Mouse (Mus musculus): Measurements from ENCODE around the gene Zyg11b.

Zyg11b gene

DNA sequence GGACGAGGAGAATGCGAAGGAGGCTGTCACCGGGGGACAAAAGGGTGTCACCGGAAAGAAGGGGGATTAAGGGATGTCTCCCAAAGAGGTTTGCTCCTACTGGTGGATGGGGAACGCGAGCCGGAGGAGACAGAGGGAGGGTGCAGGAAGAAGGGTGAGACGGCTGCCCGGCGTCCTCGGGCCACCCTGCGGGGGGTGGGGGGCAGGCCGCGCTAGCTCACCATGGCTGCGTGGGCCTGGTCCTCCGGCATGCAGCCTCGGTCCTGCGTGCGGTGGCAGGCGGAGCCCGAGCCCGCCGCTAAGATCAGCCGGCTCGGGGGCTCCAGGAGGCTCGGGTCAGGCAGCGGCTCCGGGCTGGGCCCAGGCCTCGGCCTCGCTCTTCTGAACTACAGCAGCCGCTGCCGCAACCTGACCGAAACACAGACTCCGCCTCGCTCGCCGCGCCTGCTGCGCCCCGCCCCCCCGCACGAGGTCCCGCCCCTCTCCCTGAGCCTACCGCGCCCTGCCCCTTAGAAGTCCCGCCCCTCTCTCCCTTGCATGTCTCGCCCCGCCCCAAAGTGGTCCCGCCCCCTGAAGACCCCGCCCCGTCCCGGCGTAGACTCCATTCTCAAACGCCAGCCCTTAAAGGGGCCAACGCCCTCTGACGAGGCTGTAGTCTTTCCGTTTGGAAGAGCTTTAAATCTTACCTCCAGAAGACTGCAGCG, at the start of gene Zyg11b:
Gene Zyg11b, minus strand, starts transcription at position 427 of the 704 bp plus-strand sequence.
- peak; percentile 84 for DNase-seq

DNA sequence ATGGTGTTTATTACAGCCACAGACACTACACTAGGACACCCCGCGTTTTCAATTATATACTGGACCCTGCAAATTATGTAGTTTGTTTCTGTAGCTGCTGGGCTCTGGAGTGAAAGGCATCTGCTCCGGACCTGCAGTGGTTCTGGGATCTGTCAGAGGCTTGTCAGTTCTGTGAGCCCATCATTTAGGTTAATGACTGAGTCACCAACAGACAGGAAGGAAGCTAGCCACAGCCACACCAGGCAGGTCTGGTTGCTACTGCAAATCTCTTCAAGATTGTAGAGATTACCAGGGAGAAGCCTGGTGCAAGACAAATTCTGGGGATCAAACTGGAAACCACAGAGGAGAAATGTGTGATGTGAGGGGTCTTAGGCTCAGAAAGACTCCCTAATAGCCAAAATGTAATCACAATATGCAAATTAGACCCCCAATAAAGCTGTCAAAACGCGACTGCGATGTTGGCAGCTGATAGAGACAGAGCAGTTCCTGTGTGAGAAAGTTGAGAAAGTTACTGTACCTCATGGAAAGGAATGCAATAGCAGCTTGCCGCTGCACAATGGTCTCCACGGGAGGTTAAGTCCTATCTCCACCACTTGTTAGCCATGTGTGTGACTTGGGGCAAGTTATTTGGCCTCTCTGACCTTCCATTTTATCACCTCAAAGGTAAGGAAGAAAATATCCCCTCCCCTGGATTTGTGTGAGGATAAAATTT, 49.1 kb upstream of the Zyg11b start:
- no peak for DNase-seq

DNA sequence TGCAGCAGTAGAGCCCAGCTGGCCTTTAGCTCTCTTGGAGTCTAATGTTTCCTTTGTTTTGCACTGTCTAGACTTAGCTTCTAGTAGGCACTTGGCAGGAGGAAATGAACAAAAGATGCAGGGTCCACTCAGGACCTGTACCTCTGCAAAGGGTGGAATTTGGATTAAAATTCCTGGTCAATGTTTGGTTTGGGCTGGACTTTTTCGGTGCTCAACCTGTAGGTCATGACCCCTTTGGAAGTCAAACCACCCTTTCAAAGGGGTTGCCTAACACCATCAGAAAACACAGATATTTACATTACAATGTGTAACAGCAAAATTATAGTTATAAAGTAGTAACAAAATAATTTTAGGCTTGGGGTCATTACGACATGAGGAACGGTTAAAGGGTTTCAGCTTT, 48.2 kb upstream of the Zyg11b start:
- DNase-seq = no peak

DNA sequence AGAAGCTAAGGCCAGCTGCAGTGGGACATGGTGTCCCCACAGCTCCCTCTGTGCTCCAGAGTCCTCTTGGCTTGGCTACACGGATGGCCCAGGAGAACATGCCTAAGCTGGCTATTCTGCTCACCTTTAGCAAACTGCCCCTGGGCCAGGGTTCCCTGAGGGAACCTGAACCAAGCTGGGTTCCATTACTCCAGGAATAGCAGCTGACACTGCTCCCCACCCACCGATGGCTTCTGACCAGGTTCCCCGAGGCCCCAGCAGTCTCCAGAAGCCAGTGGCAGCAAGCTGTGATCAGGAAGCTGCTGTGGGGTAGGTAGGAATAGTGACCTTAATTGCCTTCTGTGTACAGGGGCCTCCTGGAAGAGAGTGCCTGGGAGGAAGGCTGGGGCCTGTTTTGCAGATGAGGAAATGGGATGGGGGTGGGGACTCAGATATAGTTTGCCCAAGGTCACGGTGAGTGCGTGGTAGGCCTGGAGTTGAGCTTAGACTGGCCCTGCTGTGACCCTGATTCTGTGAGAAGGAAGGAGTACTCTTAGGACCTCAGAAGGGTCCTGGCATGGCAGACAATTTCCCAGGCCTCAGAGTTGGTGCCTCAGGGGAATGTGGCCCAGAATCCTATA, 47.5 kb upstream of the Zyg11b start:
- no peak for DNase-seq

DNA sequence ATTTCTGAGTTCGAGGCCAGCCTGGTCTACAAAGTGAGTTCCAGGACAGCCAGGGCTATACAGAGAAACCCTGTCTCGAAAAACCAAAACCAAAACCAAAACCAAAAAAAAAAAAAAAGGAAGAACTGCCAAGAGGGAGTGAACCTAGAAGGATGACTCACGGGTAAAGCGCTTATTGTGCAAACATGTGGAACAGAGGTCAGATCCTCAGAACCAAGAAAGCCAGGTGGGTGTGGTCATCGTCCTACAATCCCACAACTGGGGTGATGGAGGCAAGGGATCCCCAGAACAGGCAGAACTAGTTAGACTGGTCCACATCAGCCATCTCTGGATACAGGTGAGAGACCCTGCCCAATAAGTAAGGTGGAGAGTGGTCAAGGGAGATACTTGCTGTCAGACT, 46.2 kb upstream of the Zyg11b start:
- DNase-seq = no peak

DNA sequence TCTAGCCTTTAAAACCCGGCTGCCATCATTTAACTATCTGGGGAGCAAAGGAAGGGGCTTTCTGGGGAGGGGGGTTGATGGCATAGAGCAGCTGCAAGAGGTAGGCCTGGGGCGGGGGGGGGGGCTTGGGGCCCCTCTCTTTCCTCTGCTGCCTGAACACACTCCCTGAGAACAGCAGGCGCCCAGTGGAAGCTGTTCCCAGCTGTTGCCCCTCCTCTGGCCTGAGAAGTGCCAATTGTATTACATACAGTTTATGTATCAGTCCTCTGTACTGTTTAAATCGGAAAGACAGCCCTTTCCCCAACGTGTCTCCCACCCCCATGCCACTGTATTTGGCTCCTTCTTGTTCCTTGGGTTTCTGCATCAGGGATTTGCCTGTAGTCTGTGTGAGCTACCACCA, 44.9 kb upstream of the Zyg11b start:
- DNase-seq = no peak

DNA sequence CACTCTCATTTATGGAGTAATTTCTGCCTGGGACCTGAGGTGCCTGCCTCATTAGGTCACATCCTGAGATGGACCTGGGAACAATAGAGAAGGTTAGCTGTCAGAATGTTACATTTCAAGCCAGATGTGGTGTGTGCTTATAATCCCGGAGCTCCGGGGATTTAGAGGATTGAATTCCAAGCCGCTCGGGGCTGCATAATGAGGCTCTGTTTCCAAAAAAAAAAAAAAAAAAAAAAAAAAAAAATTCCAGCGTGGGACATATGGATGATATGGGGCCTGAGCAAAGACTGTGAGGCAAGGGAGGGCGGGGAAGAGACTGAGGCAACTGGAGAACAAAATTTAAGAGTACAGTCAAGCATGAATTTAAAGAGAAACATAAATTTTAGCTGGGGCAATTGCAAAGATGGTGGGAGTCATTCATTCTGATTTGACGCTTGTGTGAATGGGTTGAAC, 43.8 kb upstream of the Zyg11b start:
- DNase-seq = no peak

DNA sequence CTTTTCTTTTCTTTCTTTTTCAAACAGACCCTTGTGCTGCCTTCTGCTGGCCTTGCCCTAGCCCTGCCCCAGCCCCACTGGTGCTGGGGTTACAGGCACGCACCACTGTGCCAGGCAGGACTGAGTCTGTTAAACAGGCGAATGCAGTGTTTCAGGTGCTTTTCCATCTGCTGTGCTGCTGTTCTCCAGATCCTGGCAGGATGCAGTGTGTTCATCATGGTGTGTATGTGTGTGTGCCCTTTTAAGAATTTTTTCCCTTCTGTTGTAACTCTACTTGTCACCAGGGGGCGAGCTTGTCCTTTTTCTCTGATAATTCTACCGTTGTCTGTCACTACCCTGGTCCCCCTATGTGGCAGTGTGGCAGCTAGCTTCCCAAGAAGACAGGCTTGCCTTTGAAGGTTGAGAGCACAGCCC, 38.4 kb upstream of the Zyg11b start:
- peak; percentile 71 for DNase-seq

DNA sequence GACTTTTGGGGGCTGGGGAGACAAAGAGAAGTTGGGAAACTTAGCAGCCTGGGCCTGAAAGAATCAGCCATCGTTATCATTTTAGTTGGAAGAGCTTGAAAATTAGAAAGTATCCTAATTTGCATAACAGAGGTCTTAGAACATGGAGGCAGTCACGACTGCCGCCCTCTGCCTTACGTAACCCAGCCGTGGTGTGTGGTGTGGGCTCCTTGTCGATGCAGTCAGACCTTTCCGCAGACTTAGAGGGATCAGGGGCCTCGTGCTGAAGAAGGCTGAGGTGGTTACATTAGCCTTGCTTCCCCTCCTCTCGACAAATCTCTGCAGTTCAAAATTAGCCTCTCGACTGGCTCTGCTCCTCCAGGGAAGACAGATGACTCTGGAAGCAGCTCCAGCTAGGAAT, 37.9 kb upstream of the Zyg11b start:
- DNase-seq = no peak

DNA sequence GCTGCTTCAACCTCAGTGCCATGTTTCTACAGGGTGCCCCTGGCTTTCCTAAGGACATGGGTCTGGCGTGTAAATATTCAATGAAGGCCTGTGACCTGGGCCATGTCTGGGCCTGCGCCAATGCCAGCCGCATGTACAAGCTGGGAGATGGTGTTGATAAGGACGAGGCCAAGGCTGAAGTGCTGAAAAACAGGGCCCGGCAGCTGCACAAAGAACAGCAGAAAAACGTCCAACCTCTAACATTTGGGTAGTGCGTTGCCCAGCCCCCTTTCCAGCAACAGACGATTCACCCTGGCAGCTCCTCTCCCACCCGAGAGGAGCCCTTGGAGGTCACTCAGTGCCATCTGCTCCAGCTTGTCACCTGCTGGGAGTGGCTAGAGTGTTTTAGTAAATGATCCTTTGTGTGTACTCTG, 37.4 kb upstream of the Zyg11b start:
- peak; percentile 42 for DNase-seq

DNA sequence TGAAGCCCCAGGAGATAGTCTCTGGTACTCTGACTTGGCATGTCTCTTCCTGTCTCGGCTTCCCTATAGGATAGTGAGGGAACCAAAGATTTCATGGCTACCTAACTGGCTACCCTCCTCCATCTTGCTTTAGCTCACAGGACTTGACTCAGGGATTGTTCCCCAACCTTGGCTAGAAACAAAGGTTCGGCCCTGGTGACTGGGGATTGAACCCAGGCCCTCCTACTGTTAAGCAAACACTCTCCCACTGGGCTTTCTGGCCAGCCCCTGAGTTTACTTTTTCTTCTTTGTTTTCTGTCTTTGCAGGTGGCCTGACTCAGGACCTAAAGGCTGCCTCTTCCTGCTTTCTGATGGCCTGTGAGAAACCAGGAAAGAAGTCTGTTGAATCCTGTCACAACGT, 36.9 kb upstream of the Zyg11b start:
- no peak for DNase-seq

DNA sequence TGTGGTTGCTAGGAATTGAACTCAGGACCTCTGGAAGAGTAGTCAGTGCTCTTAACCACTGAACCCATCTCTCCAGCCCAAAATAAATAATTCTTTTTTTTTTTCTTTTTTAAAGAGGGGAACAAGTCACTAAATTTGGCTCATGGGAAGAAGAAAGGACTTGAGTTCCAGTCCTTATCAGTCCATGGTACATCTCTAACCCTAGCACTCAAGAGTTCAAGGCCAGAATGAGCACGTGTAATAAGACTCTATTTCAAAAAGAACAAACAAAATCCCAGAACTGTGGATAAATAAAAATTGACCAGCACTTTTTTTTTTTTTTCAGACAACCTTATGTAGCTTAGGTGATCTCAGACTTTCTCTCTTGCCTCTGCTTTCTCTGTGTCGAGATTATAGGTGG, 35.9 kb upstream of the Zyg11b start:
- DNase-seq = no peak

DNA sequence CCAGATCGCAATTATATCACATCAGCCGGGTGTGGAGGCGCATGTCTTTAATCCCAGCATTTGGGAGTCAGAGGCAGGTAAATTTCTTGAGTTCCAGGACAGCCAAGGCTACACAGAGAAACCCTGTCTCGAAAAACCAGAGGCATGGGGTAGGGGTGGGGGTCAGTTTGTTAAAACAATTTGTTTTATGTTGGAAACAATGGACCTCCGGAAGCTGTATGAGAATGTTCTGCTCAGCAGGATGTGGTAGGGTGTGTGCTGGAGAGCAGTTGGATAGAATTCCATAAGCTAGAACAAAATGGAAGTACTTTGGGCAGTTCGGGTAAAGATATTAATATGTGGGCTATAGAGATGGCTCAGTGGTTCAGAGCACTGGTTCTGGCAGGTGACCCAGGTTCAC, 34.5 kb upstream of the Zyg11b start:
- DNase-seq = no peak

DNA sequence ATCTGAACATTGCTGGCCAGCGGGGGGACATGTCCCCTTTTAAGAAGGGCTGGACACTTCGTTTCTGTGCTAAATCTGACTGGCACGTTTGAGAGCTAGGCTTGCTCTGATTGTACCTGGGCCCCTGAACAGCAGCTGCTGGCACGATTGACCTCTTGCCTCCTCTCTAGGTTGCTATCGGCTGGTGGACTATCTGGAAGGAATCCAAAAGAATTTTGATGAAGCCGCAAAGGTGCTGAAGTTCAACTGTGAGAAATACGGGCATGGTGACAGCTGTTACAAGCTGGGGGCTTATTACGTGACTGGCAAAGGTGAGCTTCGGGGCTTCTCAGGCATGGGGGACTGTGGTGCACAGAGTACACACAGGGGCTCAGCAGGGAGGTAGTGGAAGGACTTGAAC, 31.1 kb upstream of the Zyg11b start:
- no peak for DNase-seq

DNA sequence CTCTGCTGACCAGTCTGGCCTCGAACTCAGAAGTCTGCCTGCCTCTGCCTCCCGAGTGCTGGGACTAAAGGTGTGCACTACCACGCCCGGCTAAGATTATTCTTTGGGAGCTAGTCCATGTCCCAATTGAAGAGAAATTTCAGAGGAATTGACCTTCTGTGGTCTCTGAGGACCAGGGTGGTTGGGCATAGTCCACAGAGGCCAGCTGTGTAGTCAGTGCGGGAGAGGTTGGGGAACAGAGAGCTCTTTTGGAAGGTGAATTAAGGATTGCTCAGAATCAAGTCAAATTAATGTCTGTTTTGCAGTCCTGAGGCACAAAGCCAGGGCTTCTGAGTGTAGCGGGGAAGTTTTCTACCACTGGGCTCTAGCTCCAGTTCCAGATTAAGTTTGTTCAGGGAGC, 28.9 kb upstream of the Zyg11b start:
- no peak for DNase-seq

DNA sequence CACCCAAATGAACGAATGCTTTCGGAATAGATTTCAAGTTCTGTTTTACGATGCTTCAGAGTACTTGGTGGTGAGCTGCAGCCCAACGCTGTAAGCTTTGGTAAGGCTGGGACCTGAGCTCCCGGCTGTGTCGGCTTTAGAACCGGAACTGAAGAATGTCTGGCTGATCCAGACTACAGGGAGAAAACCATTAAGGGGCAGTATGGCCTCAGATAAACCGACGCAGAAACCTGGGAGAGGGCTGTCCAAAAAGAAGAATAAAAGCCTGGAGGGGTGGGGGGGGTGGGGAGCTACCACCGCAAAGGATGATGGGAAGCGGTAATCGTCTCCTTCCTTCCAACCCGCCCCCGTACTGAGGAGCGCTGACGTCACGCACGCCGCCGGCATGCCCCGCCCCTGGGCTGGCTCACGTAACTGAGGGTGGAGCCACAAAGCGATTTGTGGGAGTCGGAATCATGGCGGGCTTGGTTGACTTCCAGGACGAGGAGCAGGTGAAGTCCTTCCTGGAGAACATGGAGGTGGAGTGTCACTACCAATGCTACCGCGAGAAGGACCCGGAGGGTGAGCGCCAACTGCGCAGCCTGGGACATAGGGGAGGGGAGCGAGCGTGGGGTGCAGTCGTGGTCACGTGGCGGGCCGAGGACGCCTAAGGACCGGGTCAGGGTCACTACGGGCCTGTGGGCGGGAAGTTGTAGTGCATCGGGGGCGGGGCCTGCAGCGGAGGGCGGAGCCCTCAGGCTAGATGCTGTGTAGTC, 27.0 kb upstream of the Zyg11b start, which contains the start of gene Coa7:
Gene Coa7, plus strand, starts transcription at position 411 of the 755 bp plus-strand sequence.
- DNase-seq = peak; percentile 98

DNA sequence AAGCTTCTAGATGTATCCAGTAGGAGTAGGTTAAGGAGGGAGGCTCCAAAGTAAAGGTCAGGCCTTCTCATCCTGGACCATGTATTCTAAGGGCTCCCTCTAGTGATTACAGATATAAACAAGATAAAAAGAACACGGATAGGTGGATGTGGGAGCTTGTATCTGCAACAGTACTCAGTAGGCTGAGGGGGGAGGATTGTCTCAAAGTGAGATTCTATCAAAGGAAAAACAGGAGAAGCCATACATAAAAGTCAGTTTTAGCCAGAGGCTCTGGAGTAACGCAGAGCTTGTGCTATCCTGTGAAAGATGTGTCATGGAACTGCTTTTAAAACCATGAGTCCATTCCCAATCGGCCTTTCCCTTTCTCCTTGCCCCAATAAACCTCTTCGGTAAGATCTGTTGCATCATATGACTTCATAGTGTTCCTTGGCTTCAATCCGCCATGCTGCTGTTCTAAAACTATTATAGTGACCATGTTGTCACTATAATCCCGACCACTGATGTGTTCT, 26.2 kb upstream of the Zyg11b start:
- peak; percentile 31 for DNase-seq

DNA sequence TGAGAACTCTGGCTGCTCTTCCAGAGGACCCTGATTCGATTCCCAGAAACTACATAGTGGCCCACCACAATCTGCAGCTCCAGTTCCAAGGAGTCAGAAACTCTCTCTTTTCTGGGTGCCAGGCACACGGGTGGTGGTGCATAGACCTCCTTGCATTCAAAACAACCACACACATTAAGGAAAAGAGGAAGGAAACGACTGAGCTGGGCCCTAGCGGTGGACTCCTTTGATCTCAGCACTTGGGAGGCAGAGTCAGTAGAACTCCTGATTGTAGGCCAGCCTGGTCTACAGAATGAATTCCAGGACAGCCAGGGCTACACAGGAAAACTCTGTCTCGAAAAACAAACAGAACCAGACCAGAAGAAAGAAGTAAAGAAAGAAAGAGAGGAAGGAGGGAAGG, 22.7 kb upstream of the Zyg11b start:
- DNase-seq = no peak

DNA sequence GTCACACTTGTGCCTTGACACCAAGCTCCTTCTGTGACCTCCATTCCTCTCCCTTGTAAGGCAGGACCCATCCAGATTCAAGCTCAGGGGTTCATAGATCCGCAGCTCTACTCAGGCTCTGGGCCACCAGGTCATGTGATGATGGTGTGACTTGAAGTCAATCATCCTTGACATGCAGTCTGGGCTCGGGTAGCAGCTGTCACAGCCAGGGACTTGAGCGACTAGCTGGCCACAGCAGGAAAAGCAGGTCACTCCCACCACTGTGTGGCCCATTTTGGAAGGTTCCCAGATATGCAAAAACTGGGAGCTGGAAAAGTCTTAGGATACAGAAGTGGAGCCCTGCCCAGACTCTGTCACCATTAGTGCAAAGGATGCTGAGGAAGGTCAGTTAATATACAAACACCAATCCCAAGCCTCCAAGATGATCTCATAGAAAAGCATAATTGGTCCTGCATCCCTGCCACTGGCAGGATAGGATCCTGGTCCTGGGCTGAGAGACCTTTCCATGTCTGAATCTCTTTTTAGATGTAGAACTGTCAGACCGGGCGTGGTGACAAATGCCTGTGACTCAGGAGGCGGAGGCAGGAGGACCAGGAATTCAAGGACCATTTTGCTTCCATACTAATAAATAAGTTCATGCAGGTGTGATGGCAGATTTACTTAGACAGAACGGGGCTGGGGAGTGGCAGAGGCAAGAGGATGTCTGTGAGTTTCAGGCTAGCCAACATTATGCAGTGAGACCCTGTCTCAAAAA, 19.9 kb upstream of the Zyg11b start:
- DNase-seq = no peak

DNA sequence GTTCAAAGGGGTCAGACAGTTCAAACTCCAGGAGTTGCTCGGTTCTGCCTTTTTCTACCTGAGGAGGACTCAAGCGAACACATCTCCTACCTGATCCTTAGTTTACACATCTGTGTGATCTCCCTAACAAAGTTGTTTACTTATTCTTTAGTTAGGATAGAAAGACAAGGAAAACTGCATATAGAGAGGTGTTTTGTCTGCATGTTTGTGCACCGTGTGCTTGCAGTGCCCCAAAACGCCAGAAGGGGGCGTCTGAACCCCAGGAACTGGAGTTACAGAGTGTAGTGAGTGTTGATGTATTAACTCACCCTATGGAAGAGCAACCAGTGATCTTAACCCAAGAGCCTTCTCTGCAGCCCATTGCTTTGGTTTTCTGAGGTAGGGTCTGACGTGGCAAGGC, 18.9 kb upstream of the Zyg11b start:
- DNase-seq = no peak

DNA sequence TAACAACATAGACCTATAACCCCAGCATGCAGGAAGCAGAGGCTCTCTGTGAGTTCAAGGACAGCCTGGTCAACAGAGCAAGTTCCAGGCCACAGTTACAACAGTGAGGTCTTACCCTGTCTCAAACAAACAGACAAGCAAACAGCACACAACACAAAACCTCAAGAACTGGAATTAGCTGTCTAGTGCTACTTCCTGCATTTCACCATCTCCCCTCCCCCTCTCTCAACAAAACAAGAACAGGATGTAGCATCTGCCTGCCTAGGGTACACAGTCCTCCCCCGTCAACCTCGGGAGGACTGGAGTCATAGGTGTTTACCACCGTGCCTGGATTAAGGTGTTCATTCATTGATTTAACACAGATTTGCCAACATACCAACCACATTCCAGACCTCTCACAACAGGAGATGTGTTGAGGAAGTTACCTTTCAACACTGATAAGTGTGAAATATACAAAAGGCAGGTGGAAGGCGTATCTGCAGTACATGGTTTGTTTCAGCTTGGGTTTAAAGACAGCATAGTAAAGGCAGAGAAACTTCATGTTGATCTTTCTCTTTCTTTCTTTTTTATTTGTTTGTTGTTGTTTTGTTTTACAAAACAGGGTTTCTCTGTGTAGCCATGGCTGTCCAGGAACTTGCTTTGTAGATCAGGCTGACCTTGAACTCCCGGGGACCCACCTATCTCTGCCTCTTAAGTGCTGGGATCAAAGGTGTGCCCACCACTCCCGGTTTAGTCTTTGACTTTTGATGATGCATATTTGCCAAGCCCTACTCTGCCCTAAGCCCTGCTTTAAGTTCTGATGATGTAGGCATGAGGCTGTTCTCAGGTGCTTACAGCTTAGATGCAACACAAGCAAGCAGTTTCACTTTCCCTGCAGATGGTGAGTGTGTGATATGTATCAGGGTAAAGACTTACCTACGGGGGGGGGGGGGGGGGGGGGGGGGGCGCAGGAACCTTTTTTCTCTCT, 18.0 kb upstream of the Zyg11b start:
- DNase-seq = no peak

Data from cerebellum, adult 11 months (tissue).